Mouse (Mus musculus) kidney, postnatal 0 days (tissue): Measurements from ENCODE around the gene Klhl21. TPM values are rescaled to one million over a fixed set of nuclear protein-coding genes. Genes with fewer than 3 reads are reported as not detected.

ENCODE experiments used
- ATAC-seq: fragments of 200-750 bp; cut with Nextera tagmentation; replicated peaks from 2 replicates; pipeline ENCODE4 v1.8.0; 2017; ENCODE audit warnings: low read depth, moderate number of reproducible peaks, moderate TSS enrichment, moderate library complexity; ENCODE audit not compliant: low FRiP score
- DNase-seq: peaks from one replicate; pipeline ENCODE4 v3.0.0-alpha.2; 2016; ENCODE audit warnings: low spot score
- H3K27ac ChIP-seq: fragments of 300-500 bp; sonication (generic); 2 replicates; pipeline ENCODE4 v1.5.1; 2014; ENCODE audit warnings: mild to moderate bottlenecking
- H3K27me3 ChIP-seq: fragments of 300-500 bp; sonication (generic); 2 replicates; pipeline ENCODE4 v1.6.1; 2014; ENCODE audit warnings: low read length, mixed read lengths; ENCODE audit not compliant: insufficient read depth
- H3K36me3 ChIP-seq: fragments of 300-500 bp; sonication (generic); 2 replicates; pipeline ENCODE4 v1.6.1; 2014; ENCODE audit warnings: low read length, mixed read lengths; ENCODE audit not compliant: insufficient read depth
- H3K4me1 ChIP-seq: fragments of 300-500 bp; sonication (generic); replicated peaks from 2 replicates; pipeline ENCODE4 v1.6.1; 2014; ENCODE audit warnings: antibody characterized with exemption, low read length, mixed read lengths; ENCODE audit not compliant: insufficient read depth
- H3K4me2 ChIP-seq: fragments of 300-500 bp; sonication (generic); 2 replicates; pipeline ENCODE4 v1.6.1; 2014; ENCODE audit warnings: mild to moderate bottlenecking, low read length, moderate library complexity, mixed read lengths
- H3K4me3 ChIP-seq: fragments of 300-500 bp; sonication (generic); replicated peaks from 2 replicates; pipeline ENCODE4 v1.5.1; 2014; ENCODE audit warnings: low read depth, low read length
- H3K9ac ChIP-seq: fragments of 300-500 bp; sonication (generic); 2 replicates; pipeline ENCODE4 v1.6.1; 2014; ENCODE audit warnings: low read depth, low read length
- H3K9me3 ChIP-seq: fragments of 300-500 bp; sonication (generic); replicated peaks from 2 replicates; pipeline ENCODE4 v1.6.1; 2016; ENCODE audit warnings: low read length, inconsistent platforms, mixed read lengths
- CTCF ChIP-seq: IDR thresholded peaks from 2 replicates; pipeline ENCODE4 v1.5.1; 2016; ENCODE audit warnings: antibody characterized with exemption, low read depth, mild to moderate bottlenecking, moderate library complexity
- WGBS: fragments of 180-500 bp; shearing (Covaris S2); extraction: QIAGEN DNeasy Blood & Tissue Kit; methylation state at CpG from one replicate; pipeline ENCODE4 v1.1.7; 2014; 5-methylcytosine and 5-hydroxymethylcytosine counted together
- polyA plus RNA-seq: library from polyadenylated mRNA; unstranded; fragments of >200 nt; fragmentation: Nextera tagmentation; extraction: Ambion mirVana; gene quantifications from 2 replicates; pipeline ENCODE4 v1.2.1, GENCODE M21; 2015

The Klhl21 gene
- polyA plus RNA-seq, 1 experiment from 2014 or later = 10.7 TPM

DNA sequence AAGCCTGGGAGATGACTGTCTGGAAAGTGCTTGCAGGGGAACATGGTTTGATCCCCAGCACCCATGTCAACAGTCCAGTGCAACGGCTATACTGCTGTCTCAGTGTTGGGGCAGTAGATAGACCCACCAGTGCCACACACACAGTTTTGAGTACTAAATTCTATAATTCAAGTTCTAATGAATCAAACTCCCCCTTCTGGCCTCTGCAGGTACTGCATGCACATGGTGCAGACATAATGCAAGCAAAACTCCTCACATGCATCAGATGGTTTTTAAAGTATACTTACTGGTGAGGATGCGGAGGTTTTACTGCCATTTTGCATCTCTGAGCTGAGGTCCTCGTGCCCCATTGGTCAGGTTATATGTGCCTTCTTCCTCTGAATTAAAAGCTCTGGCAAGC lies 33.2 kb upstream of the Klhl21 start:
- Histone ChIP-seq H3K4me1 (peaks cover 4% of the 10 kb centered on the region; the same call in 1 of the 2 replicates), H3K27me3 (no peaks in the 10 kb centered on the region), H3K4me3 (no peak overlapping the region), H3K4me2 (no peak overlapping the region), H3K36me3 (peaks cover 38% of the 10 kb centered on the region), H3K27ac (no peak overlapping the region), H3K9me3 (no peaks in the 10 kb centered on the region), H3K9ac (no peak overlapping the region)
- ATAC-seq (no peak), DNase-seq (no peak)
- 96% methylated on average over 3 of the region's 3 CpGs for WGBS
- TF ChIP-seq CTCF = peak; percentile 71

DNA sequence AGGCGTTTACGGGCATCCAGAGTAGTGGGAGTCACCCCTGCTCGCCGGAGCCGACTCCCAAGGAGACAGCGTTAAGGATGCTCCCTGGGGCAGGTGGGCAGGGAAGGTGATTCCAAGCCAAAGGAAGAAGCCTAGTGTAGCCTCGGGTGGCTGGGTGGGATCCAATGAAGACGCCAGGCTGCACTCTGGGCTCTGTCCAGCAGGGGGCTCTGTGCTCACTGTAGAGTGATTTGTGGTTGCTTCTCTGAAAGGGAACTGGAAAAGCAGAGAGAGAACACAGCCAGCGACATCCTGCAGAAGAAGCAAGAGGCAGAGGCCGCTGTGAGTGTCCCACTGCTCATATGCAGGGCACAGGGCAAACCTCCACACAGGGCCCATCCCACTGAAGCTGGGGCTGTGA lies 30.9 kb upstream of the Klhl21 start:
- H3K36me3 ChIP-seq = peaks cover 35% of the 10 kb centered on the region
- WGBS = 23% methylated on average over 10 of the region's 10 CpGs
- TF ChIP-seq CTCF = peak; percentile 89
- H3K4me2 ChIP-seq = no peak overlapping the region
- no peak overlapping the region for H3K27ac ChIP-seq
- no peak overlapping the region for H3K9ac ChIP-seq
- H3K9me3 ChIP-seq = no peaks in the 10 kb centered on the region
- peak; percentile 87 for DNase-seq
- H3K4me3 ChIP-seq = no peak overlapping the region
- H3K27me3 ChIP-seq = no peaks in the 10 kb centered on the region
- ATAC-seq = no peak
- H3K4me1 ChIP-seq = peaks cover 4% of the 10 kb centered on the region; the same call in 1 of the 2 replicates

DNA sequence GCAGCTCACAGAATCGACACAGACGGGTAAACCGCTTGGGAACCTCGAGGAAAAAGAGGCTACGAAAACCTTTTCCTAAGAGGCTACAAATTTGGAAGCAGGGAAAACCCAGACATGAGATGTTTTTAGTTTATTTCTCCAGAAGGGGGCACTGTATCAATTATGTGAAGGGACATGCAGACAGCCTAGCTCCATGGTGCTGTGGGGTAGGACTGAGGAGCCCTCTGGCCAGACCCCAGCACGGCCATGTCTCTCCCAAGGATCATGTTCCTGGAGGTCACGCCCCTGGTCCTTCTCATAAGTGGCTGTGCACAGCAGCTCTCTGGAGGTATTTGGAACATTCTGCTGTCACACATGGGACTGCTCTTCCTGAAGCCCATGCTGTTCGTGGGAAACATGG lies 27.9 kb upstream of the Klhl21 start:
- Histone ChIP-seq H3K4me3 (no peak overlapping the region), H3K4me2 (no peak overlapping the region), H3K9ac (no peak overlapping the region), H3K36me3 (peaks cover 23% of the 10 kb centered on the region), H3K27me3 (no peaks in the 10 kb centered on the region), H3K4me1 (peaks cover 4% of the 10 kb centered on the region; the same call in 1 of the 2 replicates), H3K9me3 (no peaks in the 10 kb centered on the region), H3K27ac (no peak overlapping the region)
- DNase-seq = no peak
- peak; percentile 46 for TF ChIP-seq CTCF
- WGBS = 69% methylated on average over 8 of the region's 8 CpGs
- no peak for ATAC-seq

DNA sequence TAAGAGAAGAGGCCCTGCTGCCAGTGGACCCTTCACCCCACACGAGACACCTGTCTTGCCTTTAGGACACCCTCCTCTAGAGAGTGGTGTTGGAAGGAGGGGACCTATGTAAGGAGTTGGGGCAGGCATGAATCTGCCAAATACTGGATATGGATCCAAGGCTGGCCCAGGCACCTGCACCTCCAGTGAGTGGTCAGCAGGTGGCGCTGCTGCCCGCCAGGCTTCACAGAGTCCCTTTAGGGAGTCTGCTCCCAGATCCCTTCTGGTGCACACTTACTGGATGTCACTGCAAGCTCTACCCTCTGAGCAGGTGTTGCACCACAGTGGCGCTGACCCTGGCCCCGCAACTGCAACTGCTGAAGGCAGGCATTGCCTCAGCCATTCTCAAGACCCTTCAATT lies 27.2 kb upstream of the Klhl21 start:
- 13% methylated on average over 5 of the region's 5 CpGs for WGBS
- H3K9me3 ChIP-seq = no peaks in the 10 kb centered on the region
- DNase-seq = peak; percentile 86
- H3K27me3 ChIP-seq = no peaks in the 10 kb centered on the region
- peak; percentile 40 for ATAC-seq
- peaks cover 23% of the 10 kb centered on the region for H3K36me3 ChIP-seq
- H3K4me3 ChIP-seq = no peak overlapping the region
- H3K27ac ChIP-seq = no peak overlapping the region
- no peak overlapping the region for H3K4me2 ChIP-seq
- TF ChIP-seq CTCF = peak; percentile 98
- peaks cover 5% of the 10 kb centered on the region; the same call in 1 of the 2 replicates for H3K4me1 ChIP-seq
- H3K9ac ChIP-seq = no peak overlapping the region

DNA sequence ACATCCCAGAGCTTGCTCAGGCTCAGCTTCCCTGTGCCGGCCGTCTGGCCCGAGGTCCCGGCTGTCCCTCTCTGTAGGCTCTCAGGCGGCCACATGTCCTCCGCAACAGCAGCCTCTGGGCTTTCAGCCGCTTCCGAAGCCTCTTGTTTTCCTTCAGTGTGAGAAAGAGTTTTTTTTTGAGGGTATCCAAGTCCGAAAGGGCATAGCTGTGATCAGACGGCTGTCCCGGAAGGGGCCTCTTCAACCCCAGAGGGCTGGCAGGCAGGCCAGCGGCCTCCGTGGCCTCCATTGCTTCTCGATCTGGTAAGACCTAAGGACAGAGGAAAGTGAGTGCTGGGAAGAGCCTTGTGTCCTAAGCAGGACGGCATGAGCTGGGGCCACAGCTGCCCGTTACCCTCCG lies 25.6 kb upstream of the Klhl21 start:
- Histone ChIP-seq H3K4me1 (peaks cover 13% of the 10 kb centered on the region; the same call in 1 of the 2 replicates), H3K4me2 (0 out of 2 replicates have a peak overlapping the region, but pooled peaks have one; percentile 23), H3K9me3 (no peaks in the 10 kb centered on the region), H3K4me3 (no peak overlapping the region), H3K27ac (0 out of 2 replicates have a peak overlapping the region, but pooled peaks have one; percentile 15), H3K27me3 (no peaks in the 10 kb centered on the region), H3K9ac (no peak overlapping the region), H3K36me3 (0 out of 2 replicates have a peak, but pooled peaks cover 14% of the 10 kb centered on the region)
- no peak for TF ChIP-seq CTCF
- no peak for ATAC-seq
- WGBS = 51% methylated on average over 17 of the region's 17 CpGs
- no peak for DNase-seq

DNA sequence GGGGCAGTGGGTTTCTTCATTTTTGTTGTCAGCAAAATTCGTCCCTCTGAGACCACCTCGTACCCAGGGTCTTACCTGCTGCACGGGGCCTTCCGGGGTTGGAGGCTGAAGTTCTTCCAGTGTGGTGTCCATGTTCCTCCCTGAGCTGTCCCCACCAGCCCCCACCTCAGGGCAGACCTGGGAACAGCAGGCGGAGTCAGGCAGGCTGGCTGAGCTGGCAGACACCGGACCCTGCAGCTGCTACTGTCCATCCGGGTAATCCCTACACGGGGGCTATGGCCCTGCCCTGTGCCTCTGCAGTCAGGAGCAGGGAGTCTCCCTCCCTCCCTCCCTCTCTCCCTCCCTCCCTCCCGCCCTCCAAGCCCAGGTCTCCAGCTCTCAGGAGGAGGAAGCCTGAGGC lies 25.0 kb upstream of the Klhl21 start:
- peak; percentile 63 for ATAC-seq
- no peaks in the 10 kb centered on the region for H3K9me3 ChIP-seq
- TF ChIP-seq CTCF = no peak

More for the DNA sequence above, 25.0 kb upstream of the Klhl21 start:
- H3K27me3 ChIP-seq = no peaks in the 10 kb centered on the region
- H3K36me3 ChIP-seq = 0 out of 2 replicates have a peak, but pooled peaks cover 13% of the 10 kb centered on the region
- H3K4me1 ChIP-seq = peaks cover 12% of the 10 kb centered on the region; the same call in 1 of the 2 replicates
- 0 out of 2 replicates have a peak overlapping the region, but pooled peaks have one; percentile 23 for H3K4me2 ChIP-seq
- no peak for DNase-seq
- WGBS = 24% methylated on average over 9 of the region's 9 CpGs
- H3K9ac ChIP-seq = no peak overlapping the region
- H3K27ac ChIP-seq = 0 out of 2 replicates have a peak overlapping the region, but pooled peaks have one; percentile 15
- no peak overlapping the region for H3K4me3 ChIP-seq
